Mouse (Mus musculus) induced T-regulatory cell, adult 2 months (primary cell): ENCODE data around the gene Kmt2b.
A peak's percentile ranks its signal among the peaks of the same experiment; 100 is the strongest.

Source experiments
- DNase-seq: peaks from one replicate; pipeline ENCODE4 v3.0.0-alpha.2; 2012; ENCODE audit warnings: low read depth

Kmt2b gene

GRCm38 (mm10) chr7:30566033-30566432, 22.5 kb downstream of the Kmt2b start:
- no peak for DNase-seq

DNA sequence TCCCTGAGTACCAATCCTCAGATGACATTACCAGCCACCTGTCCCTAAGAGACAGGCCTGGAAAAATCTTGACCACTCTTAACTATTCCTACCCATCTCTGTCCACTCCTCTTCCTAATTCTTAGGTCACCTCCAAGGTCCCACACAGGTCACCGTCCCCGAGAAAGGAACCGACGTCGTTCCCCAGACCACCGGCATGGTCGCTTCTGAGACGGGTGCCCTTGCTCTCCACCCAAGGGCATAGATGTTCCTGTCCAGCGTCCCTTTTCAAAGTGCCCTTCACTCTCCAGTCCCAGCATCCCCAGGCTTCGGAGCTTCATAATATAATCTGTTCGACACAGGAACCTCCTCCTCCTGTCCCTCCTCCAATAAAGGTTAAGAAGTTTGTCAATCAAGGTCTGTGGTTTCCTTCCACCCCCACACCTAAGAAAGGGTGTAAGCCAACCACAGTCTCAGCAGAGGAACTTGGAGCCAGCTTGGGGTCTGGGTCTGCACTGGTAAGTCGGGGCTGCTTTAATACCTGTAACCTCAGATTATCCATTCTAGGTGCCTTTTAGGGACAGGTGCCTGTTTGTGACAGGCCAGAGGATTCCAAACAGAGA, 23.5 kb downstream of the Kmt2b start, which contains the start of gene Igflr1:
Igflr1 (plus strand) TSS at position 458 of the 602 bp plus-strand sequence.
- peak; percentile 76 for DNase-seq

DNA sequence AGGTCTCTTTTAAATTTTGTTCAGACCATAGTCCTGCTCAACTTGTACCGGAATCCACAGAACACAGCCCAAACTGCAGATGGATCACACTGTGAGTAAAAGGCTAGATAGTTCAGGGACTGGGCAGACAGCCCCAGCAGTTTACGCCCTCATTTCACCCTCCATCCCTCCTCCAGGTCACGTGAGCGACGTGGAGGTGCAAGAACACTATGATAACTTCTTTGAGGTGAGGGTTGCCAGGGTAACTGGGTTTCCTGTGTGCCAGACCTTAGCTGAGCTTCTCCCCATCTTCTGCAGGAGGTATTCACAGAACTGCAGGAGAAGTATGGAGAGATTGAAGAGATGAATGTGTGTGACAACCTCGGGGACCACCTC, 24.6 kb downstream of the Kmt2b start:
- DNase-seq = peak; percentile 93

DNA sequence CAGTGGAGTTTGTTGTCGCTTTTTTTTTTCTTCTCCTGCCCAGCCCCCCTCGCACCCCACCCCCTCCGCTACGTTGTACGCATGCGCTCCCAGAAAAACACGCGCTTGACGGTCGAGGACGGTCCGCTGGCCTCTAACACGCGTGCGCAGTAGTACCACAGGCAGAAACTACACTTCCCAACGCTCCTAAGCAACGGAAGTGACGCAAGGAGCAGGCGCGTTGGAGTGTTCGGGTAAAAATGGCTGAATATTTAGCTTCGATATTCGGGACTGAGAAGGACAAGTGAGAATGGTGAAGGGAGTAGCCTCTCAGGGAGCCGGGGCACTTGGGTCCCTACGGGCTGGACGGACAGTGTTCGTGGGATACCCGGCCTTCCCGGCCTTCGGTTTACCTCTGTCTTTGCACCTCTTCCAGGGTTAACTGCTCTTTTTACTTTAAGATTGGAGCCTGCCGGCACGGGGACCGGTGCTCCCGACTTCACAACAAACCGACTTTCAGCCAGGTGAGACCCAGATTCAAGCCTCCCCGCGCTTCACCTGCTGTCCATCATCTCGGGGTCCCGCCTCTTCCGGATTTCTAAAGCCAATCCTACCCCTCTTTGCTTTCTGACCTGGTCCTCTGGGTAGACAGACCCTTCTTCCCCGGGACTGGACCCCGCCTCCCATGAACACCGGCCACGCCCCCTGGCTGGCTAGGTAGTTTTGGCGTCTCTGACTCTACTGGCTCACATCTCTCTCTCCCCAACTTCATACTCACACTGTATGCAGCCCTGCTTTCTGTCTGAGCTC, 25.2 kb downstream of the Kmt2b start, which contains the start of the genes U2af1l4, Gm49396 and Psenen:
U2af1l4 (plus strand) TSS at position 185 of the 789 bp plus-strand sequence.
Gm49396 (plus strand) TSS at position 228 of the 789 bp plus-strand sequence.
Psenen (minus strand) TSS at position 511 of the 789 bp plus-strand sequence.
- DNase-seq = peak; percentile 100

GRCm38 (mm10) chr7:30562526-30563116, 25.9 kb downstream of the Kmt2b start:
- DNase-seq = no peak

DNA sequence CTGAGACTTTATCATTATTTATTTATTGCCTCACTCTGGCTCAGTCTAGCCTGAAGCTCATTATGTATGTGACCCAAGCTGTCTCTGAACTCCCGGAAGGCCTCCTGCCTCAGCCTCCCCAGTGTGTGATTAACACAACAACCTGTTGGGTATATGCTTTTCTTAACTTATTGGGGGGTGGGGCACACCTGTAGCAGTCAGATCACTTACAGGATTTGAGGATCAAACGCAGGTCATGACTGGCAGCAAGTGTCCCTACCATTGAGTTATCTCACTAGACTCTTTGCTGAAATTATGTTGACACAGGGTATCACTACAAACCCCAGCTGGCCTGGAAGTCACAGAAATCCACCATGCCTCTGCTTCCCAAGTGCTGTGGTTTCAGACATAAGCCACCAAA, 28.2 kb downstream of the Kmt2b start:
- DNase-seq = no peak

- peak; percentile 96 for DNase-seq
These were observed 29.0 kb downstream of the Kmt2b start, which contains the start of gene Lin37 for GRCm38 (mm10) chr7:30559443-30559954. Gene Lin37, minus strand, starts transcription at chr7:30559838.

- DNase-seq = peak; percentile 53
These were observed 29.7 kb downstream of the Kmt2b start for GRCm38 (mm10) chr7:30558656-30559442.

DNA sequence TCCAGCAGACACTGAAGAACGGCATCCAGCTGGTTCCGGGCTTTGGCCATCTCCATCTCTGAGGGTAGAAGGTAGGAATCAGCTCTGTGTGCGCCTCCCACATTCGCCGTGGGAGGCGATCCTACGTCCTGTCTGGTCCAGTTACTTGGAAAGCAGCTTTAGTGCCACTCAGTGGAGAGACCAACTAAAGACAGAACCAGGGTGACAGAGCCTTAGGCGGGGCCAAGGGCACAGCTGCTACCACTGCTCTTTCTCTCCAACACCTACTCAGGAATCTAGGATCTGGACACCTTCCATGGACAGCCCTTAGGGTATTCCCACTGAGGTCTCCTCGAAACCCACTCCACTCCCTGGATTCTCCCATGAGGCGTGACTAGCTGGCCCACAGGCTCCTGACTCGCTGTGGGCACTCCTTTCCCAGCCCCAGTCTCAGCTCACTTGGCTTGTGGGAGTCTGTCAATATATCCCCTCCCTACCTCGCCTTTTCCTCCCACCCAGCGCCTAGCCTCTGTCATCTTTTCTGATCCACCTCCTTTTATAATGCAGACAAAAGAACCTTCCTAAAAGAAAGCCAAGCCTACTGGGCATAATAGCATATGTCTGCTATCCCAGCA, 30.5 kb downstream of the Kmt2b start:
- no peak for DNase-seq

DNA sequence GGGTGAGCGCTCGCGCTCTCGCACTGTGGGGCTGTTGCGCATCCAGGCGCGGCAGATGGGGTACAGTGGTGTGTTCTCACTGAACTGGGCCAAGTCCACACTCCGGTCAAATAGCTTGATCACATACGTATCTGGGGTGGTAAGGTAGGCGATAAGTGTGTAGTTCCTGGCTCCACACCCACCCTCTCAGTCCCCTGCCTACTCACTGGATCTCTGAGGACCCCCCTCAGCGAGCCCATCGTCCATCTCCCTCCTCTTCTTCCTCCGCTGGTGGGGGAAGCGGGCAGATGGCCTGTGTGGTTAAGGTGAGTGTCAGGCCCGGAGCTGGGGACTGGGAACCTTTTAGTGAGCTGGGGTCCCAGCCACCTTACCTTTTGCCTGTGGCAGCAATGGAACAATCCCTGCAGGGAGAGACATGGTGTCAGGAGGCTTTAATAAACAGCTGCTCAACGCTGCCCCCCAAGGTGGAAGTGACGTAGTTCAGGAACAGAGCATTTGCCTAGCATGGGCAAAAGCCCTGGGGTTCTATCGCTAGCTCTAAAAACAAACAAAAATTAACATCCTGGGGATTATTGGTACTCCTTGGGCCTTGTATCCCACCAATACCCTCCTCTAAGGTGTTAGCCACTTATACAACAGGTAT, 31.5 kb downstream of the Kmt2b start:
- DNase-seq = peak; percentile 59

GRCm38 (mm10) chr7:30553810-30554584, 34.5 kb downstream of the Kmt2b start:
- DNase-seq = no peak

- peak; percentile 60 for DNase-seq
These were observed 35.4 kb downstream of the Kmt2b start for GRCm38 (mm10) chr7:30553021-30553589.

GRCm38 (mm10) chr7:30552102-30553020, 36.2 kb downstream of the Kmt2b start, which contains the start of the genes Hspb6 and Proser3:
Gene Hspb6, plus strand, starts transcription at chr7:30552178.
Gene Proser3, minus strand, starts transcription at chr7:30552299.
- peak; percentile 99 for DNase-seq

GRCm38 (mm10) chr7:30551445-30552101, 37.0 kb downstream of the Kmt2b start:
- DNase-seq = no peak

DNA sequence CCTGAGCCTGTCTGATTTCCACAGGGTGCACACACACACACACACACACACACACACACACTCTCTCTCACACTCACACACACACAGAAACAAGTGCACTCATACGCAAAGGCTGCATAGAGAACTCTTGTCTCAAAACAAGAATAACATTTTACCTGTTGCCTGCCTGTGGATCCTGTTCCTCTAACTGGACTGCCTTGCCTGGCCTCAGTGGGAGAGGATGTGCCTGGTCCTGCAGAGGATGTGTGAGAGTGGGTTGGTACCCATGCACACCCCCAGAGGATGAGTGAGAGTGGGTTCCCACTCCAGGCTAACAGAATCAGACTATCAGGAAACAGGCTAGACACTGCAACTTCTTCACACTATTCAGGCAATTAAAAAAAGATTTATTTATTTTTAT, 37.9 kb downstream of the Kmt2b start:
- no peak for DNase-seq

GRCm38 (mm10) chr7:30549880-30550279, 38.6 kb downstream of the Kmt2b start:
- no peak for DNase-seq

DNA sequence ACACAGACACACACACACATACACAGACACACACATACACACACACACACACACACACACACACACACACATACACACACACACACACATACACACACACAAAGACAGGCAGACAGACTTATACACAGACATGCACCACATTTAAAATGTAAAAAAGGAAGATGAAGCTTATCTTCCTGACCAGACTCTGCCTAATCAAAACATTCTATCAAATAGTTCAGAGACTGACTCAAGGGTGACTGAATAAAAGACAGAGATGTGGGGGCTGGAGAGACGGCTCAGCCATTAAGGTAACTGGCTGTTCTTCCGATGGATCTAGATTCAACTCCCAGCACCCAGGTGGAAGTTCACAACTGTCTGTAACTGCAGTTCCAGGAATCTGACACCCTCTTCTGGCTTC, 44.2 kb downstream of the Kmt2b start:
- DNase-seq = no peak

DNA sequence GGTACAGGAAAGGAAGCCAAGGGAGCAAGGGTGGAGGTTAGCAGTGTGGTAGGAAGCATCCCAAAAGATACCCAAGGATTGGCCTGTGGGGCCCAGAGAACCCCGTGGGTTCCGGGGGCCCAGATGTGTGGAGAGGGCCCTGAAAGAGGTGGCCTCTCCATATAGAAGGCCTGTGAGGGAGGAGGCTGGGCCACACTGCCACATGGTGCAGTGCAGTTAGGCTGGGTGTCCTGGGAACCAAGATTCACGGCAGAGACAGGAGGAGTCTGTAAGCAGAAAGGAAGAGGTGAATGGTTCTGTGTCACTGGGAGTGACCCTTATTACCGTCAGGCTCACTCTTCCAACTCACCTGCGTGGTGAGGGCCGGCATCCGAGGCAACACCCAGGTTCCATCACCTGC, 48.0 kb downstream of the Kmt2b start:
- no peak for DNase-seq
